Mouse (Mus musculus) G1E (cell line): ENCODE results near the gene B3glct.

Experiments used
- CTCF ChIP-seq: IDR thresholded peaks from 2 replicates; pipeline ENCODE4 v1.5.1; 2012; ENCODE audit warnings: low read depth, low read length, inconsistent platforms, mixed read lengths
- GATA1 ChIP-seq: IDR thresholded peaks from 2 replicates; pipeline ENCODE4 v1.6.1; 2012; ENCODE audit warnings: borderline replicate concordance, low read length, inconsistent platforms, mixed read lengths
- POLR2AphosphoS5 ChIP-seq: IDR thresholded peaks from 2 replicates; pipeline ENCODE4 v1.6.1; 2012; ENCODE audit warnings: low read depth, low read length, inconsistent platforms; ENCODE audit not compliant: insufficient replicate concordance
- TAL1 ChIP-seq: conservative IDR thresholded peaks from 2 replicates; pipeline ENCODE4 v1.6.1; 2012; ENCODE audit warnings: low read depth, low read length, inconsistent platforms, mixed read lengths

DNA sequence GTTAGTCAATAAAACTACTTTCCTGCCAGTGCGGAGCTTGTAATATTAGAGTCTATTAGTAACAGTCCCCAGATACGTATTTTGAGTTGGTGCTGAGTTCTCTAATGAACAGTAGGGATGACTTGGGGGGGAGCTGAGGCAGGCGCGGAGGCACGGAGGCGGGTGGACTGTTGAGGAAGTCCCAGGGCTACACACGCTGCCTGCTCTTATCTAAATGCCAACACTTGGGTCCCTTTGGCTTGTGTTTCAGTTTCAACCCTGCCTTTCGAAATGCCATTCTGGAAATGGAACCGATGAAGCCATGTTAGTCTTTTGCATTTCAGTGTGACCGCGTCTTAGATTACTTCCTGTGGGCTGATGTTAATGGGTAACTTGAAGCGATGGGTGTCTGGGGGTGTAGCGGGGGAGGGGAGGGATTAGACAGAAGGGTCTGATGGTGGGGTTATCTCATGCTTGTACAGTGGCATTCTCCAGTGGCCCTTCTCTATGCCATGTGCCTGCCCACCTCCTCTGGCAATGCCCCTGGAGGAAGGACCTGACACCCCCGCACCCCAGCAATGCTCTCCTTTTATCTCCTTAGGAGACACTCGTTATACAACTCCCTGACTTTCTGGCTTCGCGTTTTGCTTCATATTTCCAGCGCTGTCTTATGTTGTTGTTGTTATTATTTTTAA lies 17.2 kb downstream of the B3glct start:
- TF ChIP-seq CTCF (no peak), GATA1 (no peak), POLR2AphosphoS5 (no peak), TAL1 (no peak)
